Mouse (Mus musculus) liver, adult 2 months (tissue): Measurements from ENCODE around the gene Tab1. TPM values are rescaled to one million over a fixed set of nuclear protein-coding genes. Genes with fewer than 3 reads are reported as not detected.

Experiments
- DNase-seq: peaks from one replicate; pipeline ENCODE4 v3.0.0-alpha.2; 2011; ENCODE audit warnings: low read depth, low spot score; ENCODE audit errors: extremely low read depth
- H3K27ac ChIP-seq: fragments of 200-500 bp; replicated peaks from 2 replicates; pipeline ENCODE4 v1.5.1; 2012; ENCODE audit warnings: low read depth, mild to moderate bottlenecking, control low read depth, inconsistent platforms, low read length; ENCODE audit not compliant: insufficient read depth
- H3K27me3 ChIP-seq: fragments of 200-500 bp; 2 replicates; pipeline ENCODE4 v1.6.1; 2012; ENCODE audit warnings: mild to moderate bottlenecking, moderate library complexity, low read length, inconsistent platforms; ENCODE audit not compliant: control insufficient read depth, insufficient read depth
- H3K36me3 ChIP-seq: fragments of 200-500 bp; 2 replicates; pipeline ENCODE4 v1.6.1; 2012; ENCODE audit warnings: low read length, inconsistent platforms; ENCODE audit not compliant: control insufficient read depth, insufficient read depth
- H3K4me1 ChIP-seq: fragments of 200-500 bp; 2 replicates; pipeline ENCODE4 v1.6.1; 2011; ENCODE audit warnings: low read length; ENCODE audit not compliant: control insufficient read depth, insufficient read depth
- H3K4me3 ChIP-seq: fragments of 200-500 bp; 2 replicates; pipeline ENCODE4 v1.5.1; 2011; ENCODE audit warnings: low read depth, mild to moderate bottlenecking, control low read depth, low read length, moderate library complexity; ENCODE audit not compliant: insufficient read depth
- H3K79me2 ChIP-seq: fragments of 200-500 bp; 2 replicates; pipeline ENCODE4 v1.6.1; 2012; ENCODE audit warnings: inconsistent platforms, mild to moderate bottlenecking, low read length, moderate library complexity; ENCODE audit not compliant: control insufficient read depth, insufficient read depth
- H3K9ac ChIP-seq: fragments of 200-500 bp; 2 replicates; pipeline ENCODE4 v1.6.1; 2012; ENCODE audit warnings: low read depth, mild to moderate bottlenecking, control low read depth, inconsistent platforms, low read length
- CTCF ChIP-seq: fragments of 200-500 bp; IDR thresholded peaks from 2 replicates; pipeline ENCODE4 v1.5.1; 2011; ENCODE audit warnings: low read depth, low read length, control low read depth
- POLR2A ChIP-seq: fragments of 200-500 bp; IDR thresholded peaks from 2 replicates; pipeline ENCODE4 v1.6.1; 2011; ENCODE audit warnings: low read length, control low read depth; ENCODE audit not compliant: insufficient read depth; ENCODE audit errors: extremely low read depth
- WGBS: fragments of 180-500 bp; shearing (Covaris S2); methylation state at CpG from one replicate; pipeline ENCODE4 v1.1.7; 2018; 5-methylcytosine and 5-hydroxymethylcytosine counted together
- polyA plus RNA-seq: library from polyadenylated mRNA; depleted of rRNA; stranded (reverse); fragments of >200 nt; gene quantifications from 2 replicates; pipeline ENCODE4 v1.2.3, GENCODE M21; 2012
- total RNA-seq: library from RNA; depleted of rRNA; stranded (reverse); fragments of >200 nt; gene quantifications from 2 replicates; pipeline ENCODE4 v1.2.3, GENCODE M21; 2014

The Tab1 gene
- total and polyA plus RNA-seq, 2 experiments, result 4.1 to 5.0 TPM

- H3K27ac ChIP-seq, result no peak overlapping the region
- DNase-seq, result no peak
- no peaks in the 10 kb centered on the region for H3K79me2 ChIP-seq
- WGBS, result 93% methylated on average over 6 of the region's 6 CpGs
- TF ChIP-seq CTCF (no peak), POLR2A (no peak)
- H3K36me3 ChIP-seq, result no peaks in the 10 kb centered on the region
- H3K4me3 ChIP-seq, result no peak overlapping the region
- H3K9ac ChIP-seq, result no peak overlapping the region
- H3K27me3 ChIP-seq, result no peaks in the 10 kb centered on the region
- H3K4me1 ChIP-seq, result peaks cover 10% of the 10 kb centered on the region
Measured at GRCm38 (mm10) chr15:80129982-80130381, 2.9 kb upstream of the Tab1 start.

- H3K27me3 ChIP-seq, result no peaks in the 10 kb centered on the region
- H3K79me2 ChIP-seq, result no peaks in the 10 kb centered on the region
- H3K4me1 ChIP-seq, result peaks cover 10% of the 10 kb centered on the region
- no peaks in the 10 kb centered on the region for H3K36me3 ChIP-seq
- no peak for DNase-seq
- no peak overlapping the region for H3K9ac ChIP-seq
- no peak overlapping the region for H3K4me3 ChIP-seq
- H3K27ac ChIP-seq, result no peak overlapping the region
- TF ChIP-seq POLR2A (no peak), CTCF (no peak)
- 78% methylated on average over 5 of the region's 5 CpGs for WGBS
Measured at GRCm38 (mm10) chr15:80130689-80131088, 2.2 kb upstream of the Tab1 start.

GRCm38 (mm10) chr15:80131421-80131820, 1.5 kb upstream of the Tab1 start:
- Histone ChIP-seq H3K79me2 (peaks cover 4% of the 10 kb centered on the region; the same call in 1 of the 2 replicates), H3K27ac (no peak overlapping the region), H3K27me3 (no peaks in the 10 kb centered on the region), H3K4me3 (no peak overlapping the region), H3K4me1 (peaks cover 10% of the 10 kb centered on the region), H3K9ac (no peak overlapping the region), H3K36me3 (no peaks in the 10 kb centered on the region)
- no peak for DNase-seq
- WGBS, result 90% methylated on average over 6 of the region's 6 CpGs
- no peak for TF ChIP-seq POLR2A
- TF ChIP-seq CTCF, result no peak

- peak; percentile 4 for DNase-seq
- peaks cover 7% of the 10 kb centered on the region; the same call in 1 of the 2 replicates for H3K79me2 ChIP-seq
- H3K4me3 ChIP-seq, result no peak overlapping the region
- WGBS, result 70% methylated on average over 9 of the region's 9 CpGs
- no peak overlapping the region for H3K9ac ChIP-seq
- TF ChIP-seq POLR2A (no peak), CTCF (no peak)
- no peaks in the 10 kb centered on the region for H3K36me3 ChIP-seq
- H3K27ac ChIP-seq, result no peak overlapping the region
- peaks cover 10% of the 10 kb centered on the region for H3K4me1 ChIP-seq
- H3K27me3 ChIP-seq, result no peaks in the 10 kb centered on the region
Measured at GRCm38 (mm10) chr15:80132452-80132851, 475 bp upstream of the Tab1 start.

- no peaks in the 10 kb centered on the region for H3K36me3 ChIP-seq
- peak overlapping the region; percentile 83 for H3K4me3 ChIP-seq
- H3K9ac ChIP-seq, result peak overlapping the region; percentile 91
- H3K79me2 ChIP-seq, result peaks cover 7% of the 10 kb centered on the region; the same call in 1 of the 2 replicates
- H3K4me1 ChIP-seq, result peaks cover 10% of the 10 kb centered on the region
- peak; percentile 50 for DNase-seq
- 4% methylated on average over 14 of the region's 14 CpGs for WGBS
- TF ChIP-seq POLR2A, result no peak
- no peak for TF ChIP-seq CTCF
- peak overlapping the region; percentile 93 for H3K27ac ChIP-seq
- H3K27me3 ChIP-seq, result no peaks in the 10 kb centered on the region
Measured at GRCm38 (mm10) chr15:80133682-80134449, 939 bp downstream of the Tab1 start.

- Histone ChIP-seq H3K4me3 (peak overlapping the region; percentile 9; the same call in 1 of the 2 replicates), H3K27ac (peak overlapping the region; percentile 93; the same call in 1 of the 2 replicates), H3K9ac (peak overlapping the region; percentile 8; the same call in 1 of the 2 replicates), H3K36me3 (no peaks in the 10 kb centered on the region), H3K79me2 (peaks cover 7% of the 10 kb centered on the region; the same call in 1 of the 2 replicates), H3K4me1 (peaks cover 10% of the 10 kb centered on the region), H3K27me3 (no peaks in the 10 kb centered on the region)
- peak; percentile 28 for DNase-seq
- 27% methylated on average over 9 of the region's 9 CpGs for WGBS
- TF ChIP-seq CTCF, result no peak
- TF ChIP-seq POLR2A, result no peak
Measured at GRCm38 (mm10) chr15:80134450-80134847, 1.5 kb downstream of the Tab1 start.
